Mouse (Mus musculus): ENCODE measurements around the gene Kctd21. TPM values are rescaled to one million over a fixed set of nuclear protein-coding genes. Genes with fewer than 3 reads are reported as not detected.

Gene Kctd21
- total and polyA plus RNA-seq, 3 experiments = 0.19 to 0.81 (median 0.46) TPM

DNA sequence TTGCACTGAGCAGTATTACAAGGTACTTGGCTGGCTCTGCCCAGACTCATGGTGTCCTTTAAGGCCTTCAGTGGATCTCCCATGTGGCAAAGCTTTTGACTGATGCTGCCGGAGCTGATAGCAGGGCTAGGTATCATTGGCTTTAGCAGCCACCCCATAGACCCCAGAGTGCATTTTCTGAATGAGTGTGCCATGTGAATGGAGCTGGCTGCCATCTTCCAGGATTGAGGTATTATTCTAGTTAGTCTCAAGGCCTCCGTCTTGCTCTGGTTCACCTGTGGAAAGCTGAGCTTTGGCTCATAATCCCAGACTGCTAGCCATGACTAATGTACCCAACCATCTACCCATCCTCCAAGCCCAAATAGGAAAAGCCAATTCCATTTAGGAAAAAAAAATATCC is 25.3 kb upstream of the Kctd21 start:
- H3K27ac ChIP-seq (ENCODE audit: insufficient read depth, low read depth) = no peak overlapping the region
- DNase-seq (ENCODE audit: extremely low read depth) = no peak
- no peak overlapping the region for H3K4me2 ChIP-seq (ENCODE audit: insufficient read depth, low read depth, poor library complexity, severe bottlenecking)
- no peak for TF ChIP-seq RCOR1 (conservative IDR thresholded peaks at IDR 0.05; ENCODE audit: low read depth, low read length)
- no peak for TF ChIP-seq CTCF (conservative IDR thresholded peaks at IDR 0.05 in 1 of 2, IDR thresholded peaks at IDR 0.05 in 1 of 2; ENCODE audit: low read depth in 2 of 2, low read length in 2 of 2)
- no peak for TF ChIP-seq NRF1 (IDR thresholded peaks at IDR 0.05; ENCODE audit: low read depth, low read length)
- TF ChIP-seq ZNF384 (IDR thresholded peaks at IDR 0.05; ENCODE audit: low read depth, low read length) = no peak
- no peak for TF ChIP-seq ZMIZ1 (IDR thresholded peaks at IDR 0.05; ENCODE audit: low read depth, low read length)
- no peak for TF ChIP-seq EP300 (IDR thresholded peaks at IDR 0.05; ENCODE audit: low read length)
- TF ChIP-seq POLR2AphosphoS2 (IDR thresholded peaks at IDR 0.05; ENCODE audit: low read depth, low read length) = no peak
- no peak for TF ChIP-seq MEF2A (IDR thresholded peaks at IDR 0.05; ENCODE audit: borderline replicate concordance, low read depth, low read length)
- TF ChIP-seq CHD1 (IDR thresholded peaks at IDR 0.05; ENCODE audit: low read depth, low read length) = no peak
- TF ChIP-seq BHLHE40 (IDR thresholded peaks at IDR 0.05; ENCODE audit: low read depth, low read length) = no peak
- TF ChIP-seq USF1 (IDR thresholded peaks at IDR 0.05; ENCODE audit: low read depth, low read length) = no peak
- no peak for TF ChIP-seq MAZ (IDR thresholded peaks at IDR 0.05; ENCODE audit: low read depth, low read length)
- no peak for TF ChIP-seq TBP (conservative IDR thresholded peaks at IDR 0.05; ENCODE audit: low read depth, low read length)
- no peak for TF ChIP-seq MAFK (IDR thresholded peaks at IDR 0.05; ENCODE audit: insufficient replicate concordance, low read length)
- no peak for TF ChIP-seq ELF1 (IDR thresholded peaks at IDR 0.05; ENCODE audit: low read depth, low read length)
- no peak for TF ChIP-seq UBTF (IDR thresholded peaks at IDR 0.05; ENCODE audit: low read depth, low read length)
- no peak for TF ChIP-seq USF2 (conservative IDR thresholded peaks at IDR 0.05; ENCODE audit: low read depth, low read length)
- no peak for TF ChIP-seq JUN (IDR thresholded peaks at IDR 0.05; ENCODE audit: insufficient read depth, low read depth, low read length)
- no peak for TF ChIP-seq ZC3H11A (IDR thresholded peaks at IDR 0.05; ENCODE audit: low read depth, low read length)
- TF ChIP-seq E2F4 (IDR thresholded peaks at IDR 0.05; ENCODE audit: insufficient replicate concordance, low read depth, low read length) = no peak
- no peak overlapping the region for H3K9ac ChIP-seq (ENCODE audit: insufficient read depth, low read depth)
- in situ Hi-C loops (cut with MboI; ENCODE audit: low pct_ligation_motif_present, low pct_unique_long_range_greater_than_20kb, low sequenced_read_pairs) (no loop called here), dilution Hi-C loops (cut with MboI; ENCODE audit: extremely low pct_ligation_motif_present, extremely low pct_unique_long_range_greater_than_20kb, low sequenced_read_pairs) (no loop called here)
- H3K4me1 ChIP-seq (ENCODE audit: control insufficient read depth in 1 of 2, insufficient read depth in 2 of 2) = peaks cover 0 to under 1% of the 10 kb centered on the region in 2 experiments; a peak in 1 of 4 replicates
- no peaks in the 10 kb centered on the region for H3K27me3 ChIP-seq (replicated peaks)
- peaks cover 0 to 13% of the 10 kb centered on the region in 2 experiments for H3K36me3 ChIP-seq (replicated peaks in 1 of 2; ENCODE audit: control insufficient read depth in 1 of 2, insufficient read depth in 1 of 2, low read length in 1 of 2)
- H3K4me3 ChIP-seq (replicated peaks in 1 of 3; ENCODE audit: low read depth in 2 of 3, low read length in 2 of 3, poor library complexity in 1 of 3) = no peak overlapping the region
- H3K9me3 ChIP-seq (replicated peaks; ENCODE audit: low read length) = no peaks in the 10 kb centered on the region
- no peaks in the 10 kb centered on the region for H3K79me2 ChIP-seq (replicated peaks; ENCODE audit: control insufficient read depth, extremely low read depth, insufficient read depth, poor library complexity, severe bottlenecking)

DNA sequence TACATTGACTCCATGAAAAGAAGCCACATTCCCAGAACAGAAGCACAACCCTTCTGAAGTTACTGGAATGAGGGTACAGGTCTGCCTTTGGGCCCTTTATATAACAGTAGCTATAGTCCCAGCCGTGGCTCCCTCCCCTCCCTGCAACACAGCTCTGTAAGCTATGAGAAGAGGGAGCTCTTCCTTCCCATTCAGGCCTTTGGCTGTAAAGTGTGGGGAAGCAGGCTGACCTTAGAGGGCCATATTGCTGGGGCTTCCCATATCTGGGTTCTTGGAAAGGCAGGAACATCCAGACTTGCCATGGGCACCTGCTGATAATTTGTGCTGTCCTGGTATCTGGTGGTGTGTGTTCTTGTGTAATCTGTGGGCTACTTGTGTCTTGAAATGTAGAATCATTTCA is 24.6 kb upstream of the Kctd21 start:
- in situ Hi-C loops (cut with MboI; ENCODE audit: low pct_ligation_motif_present, low pct_unique_long_range_greater_than_20kb, low sequenced_read_pairs) = no loop called here
- no peak overlapping the region for H3K9ac ChIP-seq (ENCODE audit: insufficient read depth, low read depth)
- peaks cover 0 to 18% of the 10 kb centered on the region in 2 experiments for H3K36me3 ChIP-seq (replicated peaks in 1 of 2; ENCODE audit: control insufficient read depth in 1 of 2, insufficient read depth in 1 of 2, low read length in 1 of 2)
- no peak overlapping the region for H3K4me2 ChIP-seq (ENCODE audit: insufficient read depth, low read depth, poor library complexity, severe bottlenecking)
- H3K9me3 ChIP-seq (replicated peaks; ENCODE audit: low read length) = no peaks in the 10 kb centered on the region
- H3K27me3 ChIP-seq (replicated peaks) = no peaks in the 10 kb centered on the region
- no peak for TF ChIP-seq EP300 (IDR thresholded peaks at IDR 0.05; ENCODE audit: low read length)
- no peak for TF ChIP-seq ELF1 (IDR thresholded peaks at IDR 0.05; ENCODE audit: low read depth, low read length)
- no peak for TF ChIP-seq TBP (conservative IDR thresholded peaks at IDR 0.05; ENCODE audit: low read depth, low read length)
- TF ChIP-seq MAZ (IDR thresholded peaks at IDR 0.05; ENCODE audit: low read depth, low read length) = no peak
- TF ChIP-seq CHD2 (IDR thresholded peaks at IDR 0.05; ENCODE audit: low read length) = no peak
- TF ChIP-seq E2F4 (IDR thresholded peaks at IDR 0.05; ENCODE audit: insufficient replicate concordance, low read depth, low read length) = no peak
- TF ChIP-seq ETS1 (conservative IDR thresholded peaks at IDR 0.05; ENCODE audit: low read depth, low read length) = no peak
- dilution Hi-C loops (cut with MboI; ENCODE audit: extremely low pct_ligation_motif_present, extremely low pct_unique_long_range_greater_than_20kb, low sequenced_read_pairs) = no loop called here
- no peaks in the 10 kb centered on the region for H3K79me2 ChIP-seq (replicated peaks; ENCODE audit: control insufficient read depth, extremely low read depth, insufficient read depth, poor library complexity, severe bottlenecking)
- H3K4me3 ChIP-seq (replicated peaks in 1 of 3; ENCODE audit: low read depth in 2 of 3, low read length in 2 of 3, poor library complexity in 1 of 3) = no peak overlapping the region
- H3K4me1 ChIP-seq (ENCODE audit: control insufficient read depth in 1 of 2, insufficient read depth in 2 of 2) = no peaks in the 10 kb centered on the region
- no peak overlapping the region for H3K27ac ChIP-seq (ENCODE audit: insufficient read depth, low read depth)
- no peak for DNase-seq (ENCODE audit: extremely low read depth)
